Mouse (Mus musculus): ENCODE results near the gene Arhgap17. TPM values are rescaled to one million over a fixed set of nuclear protein-coding genes. Genes with fewer than 3 reads are reported as not detected.

Arhgap17 gene
- total RNA-seq, 2 experiments from 2014 or later, result 18.5 to 20.7 TPM

- no peak for DNase-seq
- intact Hi-C loops (cut with DNase I), result no loop called here
Observed at GRCm38 (mm10) chr7:123370700-123371099, 985 bp upstream of the Arhgap17 start.

GRCm38 (mm10) chr7:123368778-123369746 lies 653 bp downstream of the Arhgap17 start:
- intact Hi-C loops (cut with DNase I), result loop anchor here (5.0 kb wide), 2 partner anchors 37 to 72 kb away; no protein-coding TSS in a partner anchor
- peak in 1 of 2 experiments; percentile 56 for DNase-seq

- intact Hi-C loops (cut with DNase I), result loop anchor here (5.0 kb wide), 2 partner anchors 36 to 71 kb away; no protein-coding TSS in a partner anchor
- no peak for DNase-seq
Observed at GRCm38 (mm10) chr7:123368187-123368586, 1.5 kb downstream of the Arhgap17 start.

- no peak for DNase-seq
- intact Hi-C loops (cut with DNase I), result loop anchor here (5.0 kb wide), 2 partner anchors 35 to 70 kb away; no protein-coding TSS in a partner anchor
Observed at GRCm38 (mm10) chr7:123367218-123368150, 2.2 kb downstream of the Arhgap17 start.

- DNase-seq, result no peak
- intact Hi-C loops (cut with DNase I), result loop anchor here (5.0 kb wide), 2 partner anchors 35 to 70 kb away; no protein-coding TSS in a partner anchor
Observed at GRCm38 (mm10) chr7:123366806-123367205, 2.9 kb downstream of the Arhgap17 start.

GRCm38 (mm10) chr7:123365876-123366741 lies 3.6 kb downstream of the Arhgap17 start:
- intact Hi-C loops (cut with DNase I), result loop anchor here (2.0 to 5.0 kb wide), 3 partner anchors 23 to 69 kb away; no protein-coding TSS in a partner anchor
- DNase-seq, result no peak

- intact Hi-C loops (cut with DNase I), result loop anchor here (2.0 kb wide), 1 partner anchor 21 kb away; no protein-coding TSS in a partner anchor
- no peak for DNase-seq
Observed at GRCm38 (mm10) chr7:123363971-123364370, 5.7 kb downstream of the Arhgap17 start.

- intact Hi-C loops (cut with DNase I), result no loop called here
- no peak for DNase-seq
Observed at GRCm38 (mm10) chr7:123362806-123363205, 6.9 kb downstream of the Arhgap17 start.

- intact Hi-C loops (cut with DNase I), result no loop called here
- DNase-seq, result no peak
Observed at GRCm38 (mm10) chr7:123361229-123361980, 8.3 kb downstream of the Arhgap17 start.

GRCm38 (mm10) chr7:123360185-123360584 lies 9.5 kb downstream of the Arhgap17 start:
- intact Hi-C loops (cut with DNase I), result no loop called here
- no peak for DNase-seq

GRCm38 (mm10) chr7:123359101-123359500 lies 10.6 kb downstream of the Arhgap17 start:
- intact Hi-C loops (cut with DNase I), result no loop called here

GRCm38 (mm10) chr7:123356158-123356557 lies 13.6 kb downstream of the Arhgap17 start:
- intact Hi-C loops (cut with DNase I), result no loop called here
- no peak for DNase-seq

More at GRCm38 (mm10) chr7:123359101-123359500, 10.6 kb downstream of the Arhgap17 start:
- no peak for DNase-seq

- DNase-seq, result no peak
- intact Hi-C loops (cut with DNase I), result no loop called here
Observed at GRCm38 (mm10) chr7:123354851-123355250, 14.9 kb downstream of the Arhgap17 start.

- DNase-seq, result no peak
- intact Hi-C loops (cut with DNase I), result no loop called here
Observed at GRCm38 (mm10) chr7:123354392-123354791, 15.3 kb downstream of the Arhgap17 start.

GRCm38 (mm10) chr7:123353879-123354278 lies 15.8 kb downstream of the Arhgap17 start:
- DNase-seq, result no peak
- intact Hi-C loops (cut with DNase I), result no loop called here

GRCm38 (mm10) chr7:123353081-123353480 lies 16.6 kb downstream of the Arhgap17 start:
- intact Hi-C loops (cut with DNase I), result no loop called here
- no peak for DNase-seq

- no peak for DNase-seq
- intact Hi-C loops (cut with DNase I), result no loop called here
Observed at GRCm38 (mm10) chr7:123350243-123350642, 19.5 kb downstream of the Arhgap17 start.

GRCm38 (mm10) chr7:123349813-123350212 lies 19.9 kb downstream of the Arhgap17 start:
- intact Hi-C loops (cut with DNase I), result no loop called here
- no peak for DNase-seq
